22 mouse cellular contexts compared by ENCODE assay signal in the genomic region with DNA sequence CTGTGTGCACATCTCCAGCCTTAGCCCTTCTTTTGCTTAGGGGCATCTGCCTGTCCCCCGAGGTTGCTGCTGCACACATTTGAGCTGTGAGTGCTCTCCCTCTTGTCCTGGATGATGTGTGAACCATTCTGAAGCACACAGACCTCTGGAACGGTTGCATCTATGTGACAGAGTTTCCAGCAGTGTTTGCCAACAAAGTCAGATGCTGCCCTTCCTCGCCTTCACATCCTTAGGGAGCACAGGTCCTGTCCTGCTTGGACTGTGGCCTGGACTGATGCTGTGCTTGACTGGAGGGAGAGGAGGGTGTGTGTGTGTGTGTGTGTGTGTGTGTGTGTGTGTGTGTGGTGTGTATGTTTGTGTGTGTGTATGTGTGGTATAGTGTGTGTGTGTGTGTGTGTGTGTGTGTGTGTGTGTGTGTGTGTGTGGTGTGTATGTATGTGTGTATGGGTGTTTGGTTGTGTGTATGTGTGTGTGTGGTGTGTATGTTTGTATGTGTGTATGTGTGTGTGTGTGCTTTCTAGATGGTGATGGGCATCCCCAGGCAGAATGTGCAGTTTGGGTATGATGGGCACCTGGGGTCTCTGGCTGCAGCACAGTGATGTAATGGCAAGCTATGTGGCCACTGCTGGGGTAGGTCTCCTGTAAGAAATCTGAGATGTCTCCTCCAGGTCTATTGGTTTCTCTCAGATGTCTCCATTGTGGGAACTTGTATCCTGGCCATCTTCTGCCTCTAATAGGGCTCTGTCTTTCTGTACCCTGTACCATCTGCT. TPM values are rescaled to one million over a fixed set of nuclear protein-coding genes. Genes with fewer than 3 reads are reported as not detected.
DNase-seq lines count a peak whose midpoint lies in the region; ATAC-seq lines count a peak whose summit lies in the region.
"Had no signal": no experiment of that assay in that cellular context is flagged by ENCODE, and none has a peak within 500 bp of the region (broad histone marks: within the 10 kb centered on the region; RNA-seq: fewer than 3 reads in every experiment).

No protein-coding gene starts in this region.

- DNase-seq in gastrocnemius, adult 18-20 months (ENCODE audit: low spot score), result peak; percentile 17
- no peak for DNase-seq in gastrocnemius, postnatal 10 days
- peak; percentile 72 for DNase-seq in heart, embryonic 10.5 days (ENCODE audit: low spot score)
- DNase-seq in heart, postnatal 10 days, result peak; percentile 59 to 70
- DNase-seq in cerebellum, postnatal 36 days, result no peak
- DNase-seq: adrenal gland, postnatal 14 days; B cell, adult 2 months; cerebellum, adult 11-12 months; cerebellum, adult 9-10 months; cerebellum, postnatal 25 days; kidney, adult 8-10 months had no signal

- H3K4me3 ChIP-seq in heart, embryonic 10.5 days, result no peak overlapping the region
- H3K4me3 ChIP-seq in heart, embryonic 11.5 days (ENCODE audit: low read depth, low read length), result no peak overlapping the region
- no peak overlapping the region for H3K4me3 ChIP-seq in intestine, embryonic 16.5 days (ENCODE audit: low read length)
- H3K4me3 ChIP-seq: embryonic facial prominence, embryonic 13.5 days; forebrain, embryonic 12.5 days; heart, adult 2 months; heart, embryonic 15.5 days; hindbrain, embryonic 15.5 days had no signal

- no peaks in the 10 kb centered on the region for H3K27me3 ChIP-seq in heart, embryonic 10.5 days (ENCODE audit: insufficient read depth, poor library complexity, severe bottlenecking)
- no peaks in the 10 kb centered on the region for H3K27me3 ChIP-seq in heart, embryonic 11.5 days (ENCODE audit: control insufficient read depth, insufficient read depth, low read length)
- no peaks in the 10 kb centered on the region for H3K27me3 ChIP-seq in intestine, embryonic 16.5 days (replicated peaks; ENCODE audit: control insufficient read depth, insufficient read depth, low read length)
- H3K27me3 ChIP-seq: embryonic facial prominence, embryonic 13.5 days; forebrain, embryonic 12.5 days; heart, embryonic 15.5 days; hindbrain, embryonic 15.5 days had no signal

- H3K36me3 ChIP-seq in heart, embryonic 10.5 days, result peaks cover 12% of the 10 kb centered on the region
- peaks cover 8% of the 10 kb centered on the region; the same call in 1 of the 2 replicates for H3K36me3 ChIP-seq in heart, embryonic 11.5 days (ENCODE audit: control insufficient read depth, insufficient read depth, low read length)
- H3K36me3 ChIP-seq in intestine, embryonic 16.5 days (ENCODE audit: control insufficient read depth, insufficient read depth, low read length), result peaks cover 8% of the 10 kb centered on the region

- WGBS in heart, embryonic 10.5 days, result 75% methylated on average over 3 of the region's 3 CpGs
- 66% methylated on average over 3 of the region's 3 CpGs for WGBS in heart, embryonic 11.5 days (ENCODE audit: insufficient replicate concordance)
- WGBS in intestine, embryonic 16.5 days, result 69% methylated on average over 3 of the region's 3 CpGs

- H3K4me2 ChIP-seq in heart, embryonic 11.5 days, result no peak overlapping the region
- H3K4me2 ChIP-seq in intestine, embryonic 16.5 days (ENCODE audit: low read depth, low read length), result no peak overlapping the region
- H3K4me2 ChIP-seq: embryonic facial prominence, embryonic 13.5 days; forebrain, embryonic 12.5 days; heart, embryonic 15.5 days; hindbrain, embryonic 15.5 days had no signal

- H3K27ac ChIP-seq in heart, embryonic 10.5 days, result no peak overlapping the region
- no peak overlapping the region for H3K27ac ChIP-seq in heart, embryonic 11.5 days (ENCODE audit: low read depth, low read length)
- no peak overlapping the region for H3K27ac ChIP-seq in intestine, embryonic 16.5 days (ENCODE audit: low read length)
- H3K27ac ChIP-seq: embryonic facial prominence, embryonic 13.5 days; forebrain, embryonic 12.5 days; heart, adult 2 months; heart, embryonic 15.5 days; hindbrain, embryonic 15.5 days had no signal

- H3K4me1 ChIP-seq in heart, embryonic 10.5 days, result no peaks in the 10 kb centered on the region
- no peaks in the 10 kb centered on the region for H3K4me1 ChIP-seq in heart, embryonic 11.5 days (ENCODE audit: control insufficient read depth, insufficient read depth, low read length)
- no peaks in the 10 kb centered on the region for H3K4me1 ChIP-seq in intestine, embryonic 16.5 days (ENCODE audit: control insufficient read depth, insufficient read depth, low read length)
- H3K4me1 ChIP-seq: embryonic facial prominence, embryonic 13.5 days; forebrain, embryonic 12.5 days; heart, embryonic 15.5 days; hindbrain, embryonic 15.5 days had no signal

- intact Hi-C loops in heart, postnatal 10 days (cut with DNase I), result no loop called here

- no peak for ATAC-seq in heart, embryonic 11.5 days (replicated peaks; ENCODE audit: insufficient number of reproducible peaks, low FRiP score, low TSS enrichment)
- ATAC-seq in intestine, embryonic 16.5 days, result no peak
- ATAC-seq: CD4-positive, CD25-positive, alpha-beta regulatory T cell, adult 4 months; forebrain, embryonic 16.5 days; intestine, postnatal 0 days had no signal

- no peak overlapping the region for H3K9ac ChIP-seq in heart, embryonic 11.5 days (ENCODE audit: low read depth, low read length)
- H3K9ac ChIP-seq in intestine, embryonic 16.5 days (ENCODE audit: low read depth, low read length), result no peak overlapping the region
- H3K9ac ChIP-seq: embryonic facial prominence, embryonic 13.5 days; forebrain, embryonic 12.5 days; heart, embryonic 15.5 days; hindbrain, embryonic 15.5 days had no signal

- H3K9me3 ChIP-seq in heart, embryonic 10.5 days, result no peaks in the 10 kb centered on the region
- no peaks in the 10 kb centered on the region for H3K9me3 ChIP-seq in heart, embryonic 11.5 days (replicated peaks; ENCODE audit: control insufficient read depth, low read length)
- H3K9me3 ChIP-seq in intestine, embryonic 16.5 days (ENCODE audit: control insufficient read depth, low read length), result no peaks in the 10 kb centered on the region
- H3K9me3 ChIP-seq: G1E; heart, embryonic 15.5 days; hindbrain, embryonic 15.5 days had no signal

RNA-seq across cellular contexts. Expression of a gene that starts 28.3 kb away (rescaled TPM):
- total RNA-seq in gastrocnemius, adult 18-20 months (2021), result 10 to 100 TPM in 1 of 2 experiments, 1 to 10 TPM in 1; 9.8 to 10.5 TPM
- 10 to 100 TPM in 1 of 2 experiments, 1 to 10 TPM in 1; 8.1 to 11.7 TPM for total RNA-seq in gastrocnemius, postnatal 10 days (2021)
- 29.7 and 34.1 TPM in 2 replicates for polyA plus RNA-seq in heart, embryonic 10.5 days (2016; fragmentation: Nextera tagmentation; extraction: Ambion mirVana)
- polyA plus RNA-seq in heart, embryonic 11.5 days (2014; fragmentation: Nextera tagmentation; extraction: Ambion mirVana), result 27.3 and 27.7 TPM in 2 replicates
- total RNA-seq in heart, postnatal 10 days (2021), result 10 to 100 TPM; 10.7 to 11.0 TPM
- polyA plus RNA-seq in intestine, embryonic 16.5 days (2015; fragmentation: Nextera tagmentation; extraction: Ambion mirVana), result 27.3 and 30.9 TPM in 2 replicates

Comparison
In these comparisons a context has a peak if more than half of its experiments do, and no peak if none do; other contexts are left out.
1. DNase-seq: peak in gastrocnemius, adult 18-20 months (single experiment), heart, embryonic 10.5 days (single experiment) and heart, postnatal 10 days (2 of 2); none in gastrocnemius, postnatal 10 days (single experiment) and cerebellum, postnatal 36 days (0 of 2).